Mouse (Mus musculus) thymus, postnatal 10 days (tissue): ENCODE data around the gene Nrp2.

Source experiments
- DNase-seq, 2 experiments: peaks; one replicate each; pipeline ENCODE4 v3.0.0; 2021; ENCODE audit warnings: low spot score in 2 of 2

The Nrp2 gene

DNA sequence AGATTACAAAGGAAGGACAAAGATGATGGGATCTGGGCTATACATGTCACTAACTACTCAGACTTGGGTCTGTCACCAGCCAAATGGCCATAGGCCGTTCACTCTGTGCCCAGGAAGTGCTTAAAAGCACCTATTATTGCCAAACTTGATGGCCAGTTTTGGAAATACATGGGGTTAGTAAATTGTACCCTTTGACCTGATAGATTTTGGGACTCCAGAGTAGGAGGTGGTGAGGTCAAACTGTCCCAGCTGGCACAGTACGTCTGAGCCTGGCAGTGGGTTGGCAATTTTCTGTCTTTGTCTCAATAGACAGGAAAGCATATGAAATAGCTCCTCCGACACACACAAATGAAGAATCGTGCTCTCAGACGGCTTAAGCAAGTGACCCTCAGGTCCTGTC lies 20.8 kb downstream of the Nrp2 start:
- DNase-seq = no peak

DNA sequence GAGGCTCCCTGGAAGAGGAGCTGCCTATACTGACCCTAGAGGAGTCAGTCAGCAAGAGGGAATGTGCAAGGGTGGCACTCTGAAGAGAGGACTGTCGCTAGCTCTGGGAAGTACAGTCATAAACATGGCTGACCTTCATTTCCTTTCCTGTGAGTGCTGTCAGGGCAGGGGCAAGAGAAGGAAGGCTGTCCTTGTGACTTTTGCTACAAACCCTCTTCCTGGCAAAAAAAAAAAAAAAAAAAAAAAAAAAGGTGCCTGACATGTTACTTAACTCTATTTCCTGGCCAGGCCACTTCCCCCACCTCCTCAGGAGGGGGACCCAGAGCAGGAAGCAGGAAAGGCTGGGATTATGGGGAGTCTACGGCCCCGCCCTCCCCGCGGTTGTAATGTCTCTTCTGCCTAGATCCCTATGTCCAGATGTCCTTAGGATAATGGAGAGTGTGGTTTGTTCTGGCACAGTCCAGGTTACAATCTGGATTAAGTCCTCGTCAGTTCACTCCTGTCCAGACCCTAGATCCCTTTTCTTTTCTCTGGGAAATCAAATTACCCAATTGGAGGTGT lies 21.5 kb downstream of the Nrp2 start:
- DNase-seq = no peak

- no peak for DNase-seq
These were observed 22.1 kb downstream of the Nrp2 start for GRCm38 (mm10) chr1:62725032-62725678.

DNA sequence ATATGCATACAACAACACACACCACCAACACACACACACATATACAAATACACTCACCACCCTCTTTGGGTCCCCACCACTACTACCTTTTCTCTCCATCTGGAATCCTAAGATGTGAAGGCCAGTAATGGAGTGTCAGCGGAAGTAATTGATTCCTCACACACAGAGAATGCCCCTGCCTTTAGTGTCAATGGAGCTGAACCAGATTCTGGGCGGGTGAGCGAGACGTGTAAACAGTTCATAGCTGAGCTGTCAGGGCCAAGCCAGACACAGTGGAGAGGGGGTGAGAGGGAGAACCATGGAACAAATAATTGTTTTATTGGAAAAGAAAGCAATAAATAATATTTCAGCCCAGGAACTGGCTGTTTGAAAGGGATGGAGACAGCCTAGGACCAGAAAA lies 24.1 kb downstream of the Nrp2 start:
- DNase-seq = no peak

GRCm38 (mm10) chr1:62728421-62728820 lies 25.3 kb downstream of the Nrp2 start:
- no peak for DNase-seq

DNA sequence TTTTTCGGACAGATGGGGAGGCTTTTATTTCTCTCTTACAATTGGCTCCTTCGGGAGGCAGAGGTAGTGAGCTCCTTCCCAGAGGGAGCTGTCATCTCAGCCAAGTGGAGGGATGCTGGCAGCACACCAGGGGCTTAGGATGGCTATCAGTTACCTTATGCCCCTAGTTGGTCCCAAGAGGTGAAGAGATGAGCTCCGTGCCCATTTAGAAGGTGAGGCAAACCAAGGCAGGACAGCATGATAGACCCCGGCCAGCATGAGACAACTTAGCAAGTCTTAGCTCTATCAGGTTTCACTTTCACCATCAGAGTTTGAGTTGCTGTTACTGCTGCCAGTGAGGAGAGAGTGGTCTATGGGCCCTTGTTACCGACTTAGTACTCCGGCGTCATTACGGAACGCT lies 25.8 kb downstream of the Nrp2 start:
- DNase-seq = no peak

DNA sequence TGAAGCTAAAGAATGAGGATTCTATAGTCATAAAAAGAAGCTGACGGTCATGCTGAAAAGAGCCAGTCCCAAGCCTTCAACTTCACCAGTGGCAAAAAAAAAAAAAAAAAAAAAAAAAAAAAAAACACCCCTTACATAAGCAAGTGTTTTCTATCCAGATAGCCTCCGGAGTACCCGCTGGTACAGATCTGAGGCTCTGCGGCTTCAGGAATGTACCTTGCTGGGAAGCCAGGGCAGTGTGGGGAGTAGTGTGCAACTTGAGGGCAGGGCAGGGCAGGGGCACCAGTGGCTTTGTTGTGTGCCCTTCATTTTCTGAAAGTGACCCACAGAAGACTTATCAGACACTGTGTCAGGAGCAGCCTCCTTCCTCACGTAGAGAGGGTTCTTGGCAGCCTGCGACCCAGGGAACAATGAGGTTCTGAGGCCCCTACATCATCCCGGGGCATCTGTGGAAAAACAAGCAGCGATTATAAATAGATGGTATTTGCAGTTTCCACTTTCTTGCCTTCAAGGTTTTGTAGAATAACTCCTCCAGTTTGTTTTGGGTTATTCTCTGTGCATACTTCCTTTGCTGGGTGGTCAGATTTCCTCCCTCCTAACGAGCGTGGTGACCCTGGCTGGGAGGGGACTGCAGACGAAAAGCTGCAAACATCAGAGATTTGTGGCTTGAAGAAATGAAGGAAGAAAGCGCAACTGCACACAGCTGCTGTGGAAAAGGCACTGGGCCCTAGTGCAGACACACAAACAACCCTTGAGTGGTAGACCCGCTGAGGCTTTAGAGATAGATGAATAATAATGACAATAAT lies 26.5 kb downstream of the Nrp2 start:
- no peak for DNase-seq

DNA sequence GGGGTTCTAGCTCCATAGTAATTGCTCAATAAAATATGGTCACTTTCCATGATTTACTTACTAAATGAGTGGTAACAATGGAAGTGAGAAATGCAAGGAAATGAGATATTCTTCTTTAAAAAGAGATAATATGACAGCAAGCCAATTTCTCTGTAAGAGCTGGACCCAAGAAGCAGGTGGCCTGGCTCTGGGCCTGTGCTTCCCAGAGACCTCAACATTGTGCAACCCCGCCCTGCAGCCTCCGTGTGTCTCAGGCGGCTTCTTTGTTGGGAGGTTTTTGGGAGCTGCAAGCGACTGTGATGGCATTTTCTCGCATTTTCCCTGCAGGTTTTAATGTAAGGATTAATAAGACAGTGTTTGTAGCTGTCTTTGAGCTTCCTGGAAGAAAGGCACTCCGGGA lies 29.0 kb downstream of the Nrp2 start:
- no peak for DNase-seq

DNA sequence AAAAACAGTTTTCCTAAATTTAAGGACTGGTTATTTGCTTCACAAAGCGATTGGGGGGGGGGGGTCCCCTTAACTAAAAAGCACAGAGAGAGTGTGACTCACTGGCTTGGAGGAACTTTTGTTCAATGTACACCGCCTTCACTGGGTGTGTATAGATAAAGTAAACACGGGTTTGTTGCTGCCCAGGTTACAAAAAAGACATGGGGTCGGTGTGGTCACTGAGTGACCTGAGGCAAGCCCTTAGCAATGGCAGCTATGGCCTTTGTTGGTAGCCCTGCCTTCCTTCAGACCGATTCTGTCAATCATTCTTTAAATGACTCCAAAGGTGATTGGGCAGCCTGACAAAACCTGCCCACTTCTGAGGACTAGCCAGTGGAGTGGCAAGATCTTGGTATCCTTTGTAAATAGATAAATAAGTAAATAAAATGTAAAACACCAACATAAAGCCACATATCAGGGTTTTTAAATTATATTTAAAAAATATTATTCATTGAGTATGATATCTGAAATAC lies 31.4 kb downstream of the Nrp2 start:
- no peak for DNase-seq

DNA sequence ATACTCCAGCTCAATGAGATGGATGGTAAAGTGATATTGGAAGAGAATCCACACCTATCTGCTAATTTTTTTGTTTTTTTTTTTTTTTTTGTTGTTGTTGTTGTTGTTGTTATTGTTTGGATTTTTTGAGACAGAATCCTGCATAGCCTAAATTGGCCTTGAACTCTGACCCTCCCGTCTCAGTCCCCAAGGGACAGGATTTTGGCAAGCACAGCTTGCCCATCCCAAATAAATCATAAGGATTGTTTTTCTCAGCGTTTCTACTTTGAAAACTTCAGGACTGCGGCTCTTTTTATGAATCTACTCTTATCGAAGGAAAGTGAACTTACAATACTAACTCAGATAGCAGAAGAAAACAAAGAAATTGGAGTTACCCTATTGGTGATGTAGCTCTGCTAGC lies 31.9 kb downstream of the Nrp2 start:
- DNase-seq = no peak

GRCm38 (mm10) chr1:62735835-62736234 lies 32.8 kb downstream of the Nrp2 start:
- DNase-seq = no peak

- DNase-seq = no peak
These were observed 33.4 kb downstream of the Nrp2 start for GRCm38 (mm10) chr1:62736455-62737012.

DNA sequence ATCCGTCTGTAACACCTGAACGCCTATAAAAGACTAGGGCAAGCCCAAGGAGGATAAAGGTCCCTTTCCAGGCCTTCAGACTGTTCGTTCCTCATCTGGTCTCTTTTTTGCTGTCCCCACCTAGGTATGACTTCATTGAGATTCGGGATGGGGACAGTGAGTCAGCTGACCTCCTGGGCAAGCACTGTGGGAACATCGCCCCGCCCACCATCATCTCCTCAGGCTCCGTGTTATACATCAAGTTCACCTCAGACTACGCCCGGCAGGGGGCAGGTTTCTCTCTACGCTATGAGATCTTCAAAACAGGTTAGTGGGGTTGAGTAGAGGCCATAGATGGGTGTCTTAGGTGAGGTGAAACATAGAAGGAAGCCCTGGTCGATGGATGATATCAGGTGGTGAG lies 35.1 kb downstream of the Nrp2 start:
- no peak for DNase-seq

DNA sequence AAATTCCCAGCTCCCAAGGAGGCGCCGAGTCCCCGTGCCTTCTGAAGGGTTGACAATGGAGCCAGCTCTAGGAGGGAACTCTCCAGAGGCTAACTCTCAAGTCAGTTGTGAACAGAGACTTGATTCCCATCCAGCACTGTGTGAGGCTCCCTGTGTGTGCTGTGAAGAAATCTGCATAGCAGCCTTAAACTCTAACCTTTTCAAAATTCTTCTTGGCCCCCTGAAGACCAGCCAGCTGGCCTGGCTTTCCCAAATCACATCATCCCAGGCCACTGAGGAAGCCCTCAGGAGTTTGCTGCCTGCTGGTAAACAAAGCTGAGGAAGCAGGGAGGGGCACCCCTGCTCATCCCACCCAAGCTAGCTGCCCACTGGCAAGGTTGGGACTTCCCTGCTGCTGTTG lies 39.0 kb downstream of the Nrp2 start:
- no peak for DNase-seq

DNA sequence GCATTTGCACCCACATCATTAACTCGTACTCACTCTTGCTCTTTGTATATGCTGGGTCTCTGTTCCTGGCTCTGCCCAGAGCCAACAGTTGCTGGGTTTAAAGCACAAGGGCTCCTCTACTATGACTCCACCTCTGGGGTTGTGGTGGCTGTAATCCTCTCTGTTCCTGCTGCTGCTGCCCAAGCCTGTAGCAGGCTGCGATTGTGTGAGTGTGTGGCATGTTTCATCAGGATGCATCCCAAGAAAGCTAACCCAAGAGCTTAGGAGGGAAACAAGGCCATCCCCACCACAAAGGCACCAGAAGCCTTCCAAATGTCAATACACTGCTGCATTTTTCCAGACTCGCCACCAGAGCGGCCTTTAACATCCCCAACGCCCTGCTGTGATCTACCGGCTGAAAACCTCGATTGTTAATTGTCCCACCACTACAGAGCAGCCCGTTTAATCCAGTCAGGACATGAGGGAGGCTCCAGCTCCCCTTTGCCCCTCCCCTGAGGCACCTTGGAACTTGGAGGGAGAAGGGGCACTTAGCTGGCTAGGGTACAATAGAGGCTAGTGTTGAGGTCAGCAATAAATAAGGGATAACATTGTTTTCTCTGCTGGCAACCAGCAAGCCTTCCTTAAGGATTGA lies 40.1 kb downstream of the Nrp2 start:
- DNase-seq = no peak

- no peak for DNase-seq
These were observed 42.8 kb downstream of the Nrp2 start for GRCm38 (mm10) chr1:62745889-62746288.

DNA sequence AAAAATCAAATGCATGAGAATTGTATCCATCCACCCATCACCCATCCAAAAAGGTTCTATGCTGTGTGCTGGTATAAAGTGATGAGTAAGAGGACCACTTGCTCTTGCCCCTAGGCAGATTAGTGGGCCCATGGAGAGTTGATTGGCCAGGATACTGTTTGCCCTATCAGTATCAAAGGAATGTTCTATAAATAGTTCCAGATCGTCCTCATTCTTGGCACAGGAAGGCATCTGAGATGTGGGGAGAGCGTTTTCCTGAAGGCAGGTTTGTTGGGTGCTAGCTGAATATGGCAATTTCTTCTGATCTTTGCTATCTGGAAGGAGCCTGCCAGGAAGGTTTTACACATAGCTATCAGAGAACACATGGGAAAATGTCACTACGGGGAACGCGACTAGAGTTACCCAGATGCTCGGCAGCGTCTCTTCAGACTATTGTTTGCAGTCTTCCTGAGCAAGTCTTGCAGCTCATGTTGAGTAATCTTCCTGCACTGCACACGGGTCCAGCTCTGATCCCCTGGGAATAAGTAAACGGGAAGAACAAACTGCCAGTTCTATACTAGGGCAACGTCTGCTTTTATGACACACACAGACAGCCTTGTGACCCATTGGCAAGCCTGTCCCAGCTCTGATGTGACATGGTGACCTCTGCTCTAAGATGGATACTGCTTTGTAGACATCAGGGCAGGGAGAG lies 44.5 kb downstream of the Nrp2 start:
- DNase-seq = no peak

DNA sequence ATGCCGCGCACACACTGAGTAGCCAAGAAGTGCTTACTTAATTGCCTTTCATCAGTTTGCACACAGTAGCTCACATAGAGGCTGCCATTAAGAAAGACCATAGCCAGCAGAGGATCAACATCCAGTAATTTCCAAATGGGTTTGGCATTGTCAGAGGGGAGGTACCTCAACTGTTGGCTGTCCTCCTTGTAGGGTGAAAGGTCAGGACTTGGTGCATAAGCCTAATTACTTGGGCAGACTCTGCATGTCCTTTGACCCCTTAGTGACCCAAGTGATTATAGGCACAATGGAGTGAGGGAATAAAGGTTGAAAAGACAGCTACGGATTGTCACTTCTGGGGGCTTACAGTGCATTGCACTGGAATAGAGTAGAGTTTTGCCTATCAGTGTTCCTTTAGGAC lies 45.3 kb downstream of the Nrp2 start:
- no peak for DNase-seq

- no peak for DNase-seq
These were observed 46.6 kb downstream of the Nrp2 start for GRCm38 (mm10) chr1:62749716-62750115.

DNA sequence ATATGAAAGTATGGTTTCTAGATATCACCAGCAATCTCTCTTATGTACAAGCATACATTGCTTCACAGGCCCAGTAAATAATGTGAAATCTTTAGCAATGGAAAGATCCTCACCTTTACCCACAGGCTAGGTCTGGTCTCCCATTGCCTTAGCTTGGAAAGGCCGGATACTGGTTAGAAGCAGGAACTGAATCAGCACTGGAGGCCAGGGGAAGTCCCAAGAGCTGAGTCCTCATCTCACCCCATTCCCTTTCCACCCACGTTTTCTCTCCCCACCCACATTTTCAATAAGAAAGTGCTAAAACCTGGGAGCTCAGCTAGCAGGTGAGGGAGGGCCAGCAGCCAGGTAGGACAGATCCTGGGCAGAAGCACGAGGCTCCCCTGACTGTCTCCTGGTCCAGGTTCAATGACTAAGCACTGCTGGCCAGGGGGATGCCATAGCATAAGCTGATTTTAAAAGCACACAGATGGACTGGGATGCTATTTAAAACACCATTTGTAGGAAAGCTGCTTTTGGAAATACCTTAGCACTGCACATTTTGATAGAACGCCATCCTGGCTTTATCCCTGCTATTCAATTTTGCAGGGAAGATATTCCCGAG lies 47.4 kb downstream of the Nrp2 start:
- DNase-seq = no peak
